Mouse (Mus musculus): Measurements from ENCODE around the gene Olfr933. TPM values are rescaled to one million over a fixed set of nuclear protein-coding genes. Genes with fewer than 3 reads are reported as not detected.

Olfr933 gene
- not detected in 2 replicates for polyA plus RNA-seq (2012)

DNA sequence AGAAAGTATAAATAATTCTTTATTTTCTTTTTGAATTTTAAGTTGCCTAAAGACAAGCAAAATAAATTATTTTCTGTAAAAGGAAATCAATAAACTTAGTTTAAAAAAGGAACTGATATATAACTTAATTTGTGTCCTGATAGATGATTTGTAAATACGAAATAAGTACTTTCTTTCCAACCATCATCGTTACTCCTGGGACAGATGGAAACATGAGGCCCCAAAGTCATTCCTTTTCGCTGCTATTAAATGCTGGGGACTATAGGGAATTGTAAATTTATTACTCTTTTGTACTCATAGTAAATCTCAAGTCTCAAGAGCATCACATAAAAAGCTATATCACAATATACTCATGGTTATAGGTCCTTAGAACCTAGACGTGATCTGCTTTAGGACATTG is at the start of gene Olfr933:
Gene Olfr933, plus strand, starts transcription at position 301 of the 400 bp plus-strand sequence.
- TF ChIP-seq GATA1 (IDR thresholded peaks at IDR 0.05; ENCODE audit: low read length): no peak

DNA sequence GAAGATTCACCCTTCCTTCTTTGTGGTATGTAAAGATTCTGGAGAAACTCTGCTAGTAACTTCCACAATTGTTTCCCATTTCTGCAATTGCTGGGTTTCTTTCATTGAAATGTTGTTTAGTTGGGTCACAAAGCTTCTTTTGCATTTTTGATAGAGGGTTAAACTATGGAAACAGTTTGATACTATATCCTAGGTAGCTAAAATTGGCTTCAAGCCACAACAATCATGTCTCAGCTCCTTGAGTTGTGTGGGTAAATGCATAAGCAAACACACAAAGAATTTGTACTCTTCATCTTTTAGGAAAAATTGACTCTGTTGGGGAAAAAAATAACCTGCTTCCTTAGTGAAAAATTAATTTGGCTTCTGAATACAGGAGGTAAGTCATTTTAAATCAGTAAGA is 42.6 kb upstream of the Olfr933 start, which contains the start of gene Olfr930:
Gene Olfr930, plus strand, starts transcription at position 301 of the 400 bp plus-strand sequence.
- no peak for TF ChIP-seq GATA1 (IDR thresholded peaks at IDR 0.05; ENCODE audit: low read length)

DNA sequence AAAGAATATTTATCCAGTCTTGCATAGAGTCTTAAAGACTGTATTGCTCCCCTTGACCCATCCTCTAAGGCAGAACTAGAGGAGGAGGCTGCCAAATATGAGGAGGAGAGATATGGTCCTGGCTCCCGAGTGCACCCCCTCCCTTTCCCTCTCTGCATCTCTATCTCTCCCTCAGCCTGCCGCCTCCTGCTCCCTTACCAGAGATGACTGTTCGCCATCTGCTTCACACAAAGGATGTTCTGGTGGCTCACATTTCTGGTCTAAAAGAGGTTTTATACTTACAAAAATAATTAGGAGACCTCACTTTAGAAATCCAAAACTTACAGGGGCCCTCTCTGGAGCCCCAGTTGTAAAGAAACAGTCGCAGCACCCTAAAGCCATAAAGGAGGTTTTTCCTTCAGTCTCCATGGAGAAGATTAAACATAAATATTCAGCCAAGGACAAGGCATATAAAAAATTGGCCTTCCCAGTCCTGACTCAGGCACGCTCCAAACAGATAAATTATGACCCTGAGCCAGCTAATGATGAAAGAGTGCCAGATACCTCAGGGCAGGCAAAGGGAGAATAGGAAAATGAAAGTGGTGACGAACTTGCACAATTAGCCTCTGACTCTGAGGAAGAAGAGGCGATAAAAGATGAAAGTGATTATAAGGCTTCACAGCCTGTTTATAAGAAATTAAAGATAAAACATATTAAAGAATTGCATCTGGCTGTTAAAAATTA is 18.6 kb upstream of the Olfr933 start:
- no peak for TF ChIP-seq GATA1 (IDR thresholded peaks at IDR 0.05; ENCODE audit: low read length)

DNA sequence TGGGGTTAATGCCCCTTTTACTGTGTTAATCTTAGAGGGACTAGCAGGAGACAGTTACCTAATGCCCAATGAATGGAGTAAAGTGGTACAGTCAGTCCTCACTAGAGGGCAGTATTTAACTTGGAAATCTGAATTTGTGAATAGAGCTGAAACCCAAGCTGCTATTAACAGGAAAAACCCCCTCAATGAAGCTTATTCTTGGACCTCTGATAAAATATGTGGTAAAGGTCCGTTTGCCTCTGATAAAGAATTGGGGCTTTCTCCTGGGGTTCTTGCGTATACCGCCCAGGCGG is 18.0 kb upstream of the Olfr933 start:
- TF ChIP-seq GATA1 (IDR thresholded peaks at IDR 0.05; ENCODE audit: low read length): no peak

DNA sequence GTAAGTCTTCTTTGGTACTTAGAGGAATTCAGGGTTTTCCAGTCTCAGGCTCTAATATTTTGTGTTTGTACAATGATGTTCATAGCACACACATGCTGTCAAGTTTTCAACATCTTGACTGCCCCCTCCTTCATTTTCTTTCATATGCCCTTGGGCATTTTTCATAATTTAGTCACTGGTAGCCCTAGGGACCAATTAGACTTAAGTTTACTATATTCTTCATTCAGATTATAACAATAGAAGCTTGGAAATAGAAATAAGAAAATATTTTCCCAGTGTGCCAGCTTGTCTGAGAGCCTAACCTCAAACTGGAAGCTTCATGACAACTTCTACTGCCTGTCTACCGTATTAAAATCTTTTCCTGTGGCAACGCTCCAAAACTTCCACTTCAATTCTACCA is 16.1 kb downstream of the Olfr933 start, which contains the start of gene Olfr934:
Gene Olfr934, minus strand, starts transcription at position 101 of the 400 bp plus-strand sequence.
- no peak for TF ChIP-seq GATA1 (IDR thresholded peaks at IDR 0.05; ENCODE audit: low read length)

DNA sequence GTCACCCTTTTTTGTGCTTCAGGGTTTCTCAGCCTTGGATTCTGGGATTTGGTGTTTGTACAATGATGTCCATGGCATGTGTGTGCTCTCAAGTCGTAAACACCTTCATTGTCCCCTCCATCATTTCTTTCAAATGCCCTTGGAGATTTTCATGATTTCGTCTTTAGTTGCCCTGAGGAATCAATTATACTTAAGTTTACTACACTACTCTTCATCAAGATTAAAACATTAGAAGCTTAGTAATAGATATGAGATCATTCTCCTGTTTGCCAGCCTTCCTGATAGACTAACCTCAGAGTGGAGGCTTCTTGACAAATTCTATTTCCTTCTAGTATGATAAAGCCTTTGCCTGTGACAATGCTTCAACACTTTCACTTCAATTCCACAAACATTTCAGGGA is 27.5 kb downstream of the Olfr933 start, which contains the start of gene Olfr935:
Gene Olfr935, minus strand, starts transcription at position 101 of the 400 bp plus-strand sequence.
- no peak for TF ChIP-seq GATA1 (IDR thresholded peaks at IDR 0.05; ENCODE audit: low read length)

DNA sequence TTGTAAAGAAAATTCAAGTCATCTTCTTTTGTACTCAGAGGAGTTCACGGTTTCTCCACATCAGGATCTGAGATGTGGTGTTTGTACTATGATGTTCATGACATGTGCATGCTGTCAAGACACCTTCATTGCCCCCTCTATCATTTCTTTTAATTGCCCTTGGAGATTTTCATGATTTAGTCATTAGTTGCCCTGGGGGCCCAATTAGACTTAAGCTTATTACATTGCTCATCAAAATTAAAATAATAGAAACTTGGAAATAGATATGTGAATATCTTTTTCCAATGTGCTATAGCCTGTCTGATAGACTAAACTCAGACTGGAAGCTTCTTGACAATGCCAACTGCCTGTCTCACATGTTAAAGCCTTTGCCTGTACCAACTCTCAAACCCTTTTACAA is 51.2 kb downstream of the Olfr933 start, which contains the start of gene Olfr146:
Gene Olfr146, minus strand, starts transcription at position 101 of the 400 bp plus-strand sequence.
- TF ChIP-seq GATA1 (IDR thresholded peaks at IDR 0.05; ENCODE audit: low read length): no peak

Other genes with a start within 250 kb of the Olfr933 start
- not detected in 2 replicates for gene Olfr920, start 220.0 kb upstream of the Olfr933 start, polyA plus RNA-seq (2012)
- not detected in 2 replicates for gene Olfr921, start 199.2 kb upstream of the Olfr933 start, polyA plus RNA-seq (2012)
- gene Olfr922, start 157.7 kb upstream of the Olfr933 start, polyA plus RNA-seq (2012): not detected in 2 replicates
- not detected in 2 replicates for gene Olfr923, start 145.8 kb upstream of the Olfr933 start, polyA plus RNA-seq (2012)
- gene Olfr924, start 127.9 kb upstream of the Olfr933 start, polyA plus RNA-seq (2012): not detected in 2 replicates
- not detected in 2 replicates for gene Olfr26, start 117.3 kb upstream of the Olfr933 start, polyA plus RNA-seq (2012)
- gene Olfr926, start 95.2 kb upstream of the Olfr933 start, polyA plus RNA-seq (2012): not detected in 2 replicates
- gene Olfr930, start 42.5 kb upstream of the Olfr933 start, polyA plus RNA-seq (2012): not detected in 2 replicates
- gene Olfr934, start 16.0 kb downstream of the Olfr933 start, polyA plus RNA-seq (2012): not detected in 2 replicates
- not detected in 2 replicates for gene Olfr935, start 27.4 kb downstream of the Olfr933 start, polyA plus RNA-seq (2012)
- gene Olfr146, start 51.1 kb downstream of the Olfr933 start, polyA plus RNA-seq (2012): not detected in 2 replicates
- gene Olfr937, start 92.6 kb downstream of the Olfr933 start, polyA plus RNA-seq (2012): not detected in 2 replicates
- gene Olfr938, start 106.6 kb downstream of the Olfr933 start, polyA plus RNA-seq (2012): not detected in 2 replicates
- not detected in 2 replicates for gene Olfr27, start 155.8 kb downstream of the Olfr933 start, polyA plus RNA-seq (2012)
- gene Olfr943, start 194.0 kb downstream of the Olfr933 start, polyA plus RNA-seq (2012): not detected in 2 replicates
- gene Olfr944, start 229.6 kb downstream of the Olfr933 start, polyA plus RNA-seq (2012): not detected in 2 replicates

Measured in G1E-ER4 (cell line).